8 mouse cellular contexts compared by ENCODE assay signal in the genomic region with DNA sequence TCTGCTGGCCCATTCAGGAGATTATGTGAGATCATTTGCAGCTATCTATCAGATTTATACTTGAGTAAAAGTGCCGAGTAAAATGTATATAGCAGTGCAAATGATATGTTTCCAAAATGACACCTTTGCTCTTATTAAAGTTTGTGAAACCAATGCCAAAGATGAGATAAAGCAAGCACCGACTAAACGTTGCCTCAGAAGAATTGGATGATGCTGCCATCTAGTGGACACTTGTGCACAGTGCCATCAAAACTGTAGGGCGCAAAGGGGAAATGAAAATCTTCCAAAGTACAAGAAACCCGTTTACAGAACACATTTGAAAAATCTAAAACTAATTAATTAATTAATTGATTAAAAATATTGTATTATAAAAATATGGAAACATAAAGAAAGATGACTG.
DNase-seq lines count a peak whose midpoint lies in the region; ATAC-seq and TF ChIP-seq lines count a peak whose summit lies in the region.

No protein-coding gene starts in this region.

- peak; percentile 79 for ATAC-seq in forebrain, embryonic 12.5 days (ENCODE audit: low FRiP score)
- 0 out of 2 replicates have a peak, but pooled peaks have one; percentile 55 for ATAC-seq in kidney, embryonic 14.5 days (ENCODE audit: low FRiP score, low TSS enrichment)

- no peak overlapping the region for H3K4me3 ChIP-seq in forebrain, embryonic 12.5 days (replicated peaks)
- H3K4me3 ChIP-seq in kidney, embryonic 14.5 days (ENCODE audit: low read length) = no peak overlapping the region
- no peak overlapping the region for H3K4me3 ChIP-seq in lung, adult 2 months (replicated peaks; ENCODE audit: extremely low read depth, low read depth, low read length)

- peak; percentile 10 to 74 for DNase-seq in adrenal gland, adult (ENCODE audit: inconsistent age in 2 of 2, low spot score in 1 of 2)
- no peak for DNase-seq in adrenal gland, adult 8-10 months
- peak; percentile 25 for DNase-seq in 3134 (ENCODE audit: extremely low read depth, insufficient read length, low spot score)
- DNase-seq in brain, embryonic 14.5 days (ENCODE audit: low read depth) = peak; percentile 82
- no peak for DNase-seq in lung, adult 2 months
- DNase-seq in retina, postnatal 7 days (ENCODE audit: low read depth, low spot score) = peak; percentile 45

- no peak overlapping the region for H3K4me2 ChIP-seq in forebrain, embryonic 12.5 days
- H3K4me2 ChIP-seq in kidney, embryonic 14.5 days (replicated peaks; ENCODE audit: low read depth, low read length) = no peak overlapping the region

- no peaks in the 10 kb centered on the region; the same call in 1 of the 2 replicates for H3K27me3 ChIP-seq in forebrain, embryonic 12.5 days
- H3K27me3 ChIP-seq in kidney, embryonic 14.5 days (ENCODE audit: control insufficient read depth, insufficient read depth, low read length) = 0 out of 2 replicates have a peak, but pooled peaks cover 4% of the 10 kb centered on the region

- H3K27ac ChIP-seq in forebrain, embryonic 12.5 days = no peak overlapping the region
- no peak overlapping the region for H3K27ac ChIP-seq in kidney, embryonic 14.5 days (ENCODE audit: low read depth, low read length)

- no peak overlapping the region for H3K9ac ChIP-seq in forebrain, embryonic 12.5 days
- no peak overlapping the region for H3K9ac ChIP-seq in kidney, embryonic 14.5 days (ENCODE audit: low read depth, low read length)

- TF ChIP-seq CTCF in brain, embryonic 14.5 days (IDR thresholded peaks at IDR 0.05; ENCODE audit: borderline replicate concordance, extremely low read depth, insufficient read depth, insufficient read length) = peak; percentile 86; the same call in 1 of the 2 replicates
- TF ChIP-seq CTCF in lung, adult 2 months (IDR thresholded peaks at IDR 0.05; ENCODE audit: insufficient read depth, low read length) = peak; percentile 53; the same call in 1 of the 2 replicates

- no peak for TF ChIP-seq POLR2A in brain, embryonic 14.5 days (IDR thresholded peaks at IDR 0.05; ENCODE audit: borderline replicate concordance, extremely low read depth, insufficient read depth, insufficient read length, poor library complexity, severe bottlenecking)
- no peak for TF ChIP-seq POLR2A in lung, adult 2 months (IDR thresholded peaks at IDR 0.05; ENCODE audit: borderline replicate concordance, extremely low read depth, low read depth, low read length)

- H3K36me3 ChIP-seq in forebrain, embryonic 12.5 days (replicated peaks) = no peaks in the 10 kb centered on the region
- H3K36me3 ChIP-seq in kidney, embryonic 14.5 days (ENCODE audit: control insufficient read depth, insufficient read depth, low read length) = no peaks in the 10 kb centered on the region

- H3K4me1 ChIP-seq in forebrain, embryonic 12.5 days = peaks cover 11% of the 10 kb centered on the region; the same call in 1 of the 2 replicates
- H3K4me1 ChIP-seq in kidney, embryonic 14.5 days (ENCODE audit: control insufficient read depth, insufficient read depth, low read length) = no peaks in the 10 kb centered on the region
- no peaks in the 10 kb centered on the region for H3K4me1 ChIP-seq in lung, adult 2 months (ENCODE audit: control insufficient read depth, insufficient read depth, low read length)

- 8% methylated on average over 5 of the region's 5 CpGs for WGBS in forebrain, embryonic 12.5 days
- 7% methylated on average over 5 of the region's 5 CpGs for WGBS in kidney, embryonic 14.5 days
- WGBS in lung, adult 2 months = 4% methylated on average over 5 of the region's 5 CpGs

- no peaks in the 10 kb centered on the region for H3K9me3 ChIP-seq in forebrain, embryonic 12.5 days
- no peaks in the 10 kb centered on the region for H3K9me3 ChIP-seq in kidney, embryonic 14.5 days (ENCODE audit: control insufficient read depth, low read length)

Comparison
In these comparisons a context has a peak if more than half of its experiments do, and no peak if none do; other contexts are left out.
1. DNase-seq: peak in adrenal gland, adult (2 of 2), 3134 (single experiment), brain, embryonic 14.5 days (single experiment) and retina, postnatal 7 days (single experiment); none in adrenal gland, adult 8-10 months (single experiment) and lung, adult 2 months (single experiment).